Mouse (Mus musculus) liver, adult 2 months (tissue): ENCODE data around the gene Nos1. TPM values are rescaled to one million over a fixed set of nuclear protein-coding genes. Genes with fewer than 3 reads are reported as not detected.
A peak's percentile ranks its signal among the peaks of the same experiment; 100 is the strongest.

ENCODE experiments used
- DNase-seq: peaks from one replicate; pipeline ENCODE4 v3.0.0-alpha.2; 2011; ENCODE audit warnings: low read depth, low spot score; ENCODE audit errors: extremely low read depth
- H3K27ac ChIP-seq: fragments of 200-500 bp; replicated peaks from 2 replicates; pipeline ENCODE4 v1.5.1; 2012; ENCODE audit warnings: low read depth, mild to moderate bottlenecking, control low read depth, inconsistent platforms, low read length; ENCODE audit not compliant: insufficient read depth
- H3K27me3 ChIP-seq: fragments of 200-500 bp; 2 replicates; pipeline ENCODE4 v1.6.1; 2012; ENCODE audit warnings: mild to moderate bottlenecking, moderate library complexity, low read length, inconsistent platforms; ENCODE audit not compliant: control insufficient read depth, insufficient read depth
- H3K36me3 ChIP-seq: fragments of 200-500 bp; 2 replicates; pipeline ENCODE4 v1.6.1; 2012; ENCODE audit warnings: low read length, inconsistent platforms; ENCODE audit not compliant: control insufficient read depth, insufficient read depth
- H3K4me1 ChIP-seq: fragments of 200-500 bp; 2 replicates; pipeline ENCODE4 v1.6.1; 2011; ENCODE audit warnings: low read length; ENCODE audit not compliant: control insufficient read depth, insufficient read depth
- H3K4me3 ChIP-seq: fragments of 200-500 bp; 2 replicates; pipeline ENCODE4 v1.5.1; 2011; ENCODE audit warnings: low read depth, mild to moderate bottlenecking, control low read depth, low read length, moderate library complexity; ENCODE audit not compliant: insufficient read depth
- H3K79me2 ChIP-seq: fragments of 200-500 bp; 2 replicates; pipeline ENCODE4 v1.6.1; 2012; ENCODE audit warnings: inconsistent platforms, mild to moderate bottlenecking, low read length, moderate library complexity; ENCODE audit not compliant: control insufficient read depth, insufficient read depth
- H3K9ac ChIP-seq: fragments of 200-500 bp; 2 replicates; pipeline ENCODE4 v1.6.1; 2012; ENCODE audit warnings: low read depth, mild to moderate bottlenecking, control low read depth, inconsistent platforms, low read length
- CTCF ChIP-seq: fragments of 200-500 bp; IDR thresholded peaks from 2 replicates; pipeline ENCODE4 v1.5.1; 2011; ENCODE audit warnings: low read depth, low read length, control low read depth
- POLR2A ChIP-seq: fragments of 200-500 bp; IDR thresholded peaks from 2 replicates; pipeline ENCODE4 v1.6.1; 2011; ENCODE audit warnings: low read length, control low read depth; ENCODE audit not compliant: insufficient read depth; ENCODE audit errors: extremely low read depth
- WGBS: fragments of 180-500 bp; shearing (Covaris S2); methylation state at CpG from one replicate; pipeline ENCODE4 v1.1.7; 2018; 5-methylcytosine and 5-hydroxymethylcytosine counted together
- polyA plus RNA-seq: library from polyadenylated mRNA; depleted of rRNA; stranded (reverse); fragments of >200 nt; gene quantifications from 2 replicates; pipeline ENCODE4 v1.2.3, GENCODE M21; 2012
- total RNA-seq: library from RNA; depleted of rRNA; stranded (reverse); fragments of >200 nt; gene quantifications from 2 replicates; pipeline ENCODE4 v1.2.3, GENCODE M21; 2014

The Nos1 gene
- total and polyA plus RNA-seq, 2 experiments, result 0.05 to 0.09 TPM

DNA sequence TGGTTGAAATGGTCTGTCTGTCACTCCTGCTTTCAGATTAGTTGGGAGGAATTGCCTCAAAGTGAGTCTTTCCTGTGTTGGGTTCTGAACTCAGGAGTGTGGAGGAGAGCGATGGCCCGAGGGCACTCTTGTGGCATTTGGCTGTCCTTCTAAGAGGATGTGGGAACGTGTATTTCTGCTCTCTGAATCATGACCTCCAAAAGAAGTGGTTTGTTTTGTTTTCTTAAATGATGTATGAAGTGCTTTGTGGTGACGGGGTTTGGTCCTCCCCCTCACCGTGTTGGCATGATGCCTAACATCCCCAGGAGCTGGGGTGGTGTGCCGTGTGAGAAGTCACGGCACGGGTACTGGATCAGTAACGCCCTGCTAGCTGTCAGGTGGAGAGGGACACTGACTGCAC is 207.5 kb downstream of the Nos1 start:
- TF ChIP-seq POLR2A (no peak), CTCF (no peak)
- Histone ChIP-seq H3K9ac (no peak overlapping the region), H3K4me1 (peaks cover 50% of the 10 kb centered on the region), H3K79me2 (peaks cover 8% of the 10 kb centered on the region; the same call in 1 of the 2 replicates), H3K4me3 (no peak overlapping the region), H3K36me3 (peaks cover 34% of the 10 kb centered on the region; the same call in 1 of the 2 replicates), H3K27me3 (no peaks in the 10 kb centered on the region), H3K27ac (no peak overlapping the region)
- 72% methylated on average over 9 of the region's 9 CpGs for WGBS
- no peak for DNase-seq

DNA sequence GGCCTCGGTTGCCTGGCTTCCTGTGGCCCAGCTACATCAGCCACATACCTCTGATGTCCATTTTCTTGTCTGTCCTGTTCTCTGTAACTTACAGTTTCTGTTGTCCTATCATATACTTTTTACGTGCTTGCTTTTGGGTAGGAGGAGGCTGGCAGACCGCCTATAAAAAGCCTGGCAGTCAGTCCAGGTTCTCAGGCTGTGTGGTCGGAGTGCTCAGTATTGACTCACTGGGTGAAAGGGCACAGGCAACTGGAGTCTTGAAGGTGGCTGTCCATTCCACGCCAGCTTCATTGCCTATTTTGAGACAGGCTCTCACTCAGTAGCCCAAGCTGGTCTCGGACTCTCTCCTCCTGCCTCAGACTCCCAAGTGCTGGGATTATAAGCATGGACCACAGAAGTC is 208.9 kb downstream of the Nos1 start:
- WGBS, result 38% methylated on average over 6 of the region's 6 CpGs
- Histone ChIP-seq H3K9ac (no peak overlapping the region), H3K4me1 (peaks cover 48% of the 10 kb centered on the region), H3K36me3 (peaks cover 38% of the 10 kb centered on the region; the same call in 1 of the 2 replicates), H3K79me2 (peaks cover 8% of the 10 kb centered on the region; the same call in 1 of the 2 replicates), H3K4me3 (no peak overlapping the region), H3K27me3 (no peaks in the 10 kb centered on the region), H3K27ac (peak overlapping the region; percentile 12; the same call in 1 of the 2 replicates)
- no peak for TF ChIP-seq POLR2A
- TF ChIP-seq CTCF, result no peak
- DNase-seq, result peak; percentile 81

DNA sequence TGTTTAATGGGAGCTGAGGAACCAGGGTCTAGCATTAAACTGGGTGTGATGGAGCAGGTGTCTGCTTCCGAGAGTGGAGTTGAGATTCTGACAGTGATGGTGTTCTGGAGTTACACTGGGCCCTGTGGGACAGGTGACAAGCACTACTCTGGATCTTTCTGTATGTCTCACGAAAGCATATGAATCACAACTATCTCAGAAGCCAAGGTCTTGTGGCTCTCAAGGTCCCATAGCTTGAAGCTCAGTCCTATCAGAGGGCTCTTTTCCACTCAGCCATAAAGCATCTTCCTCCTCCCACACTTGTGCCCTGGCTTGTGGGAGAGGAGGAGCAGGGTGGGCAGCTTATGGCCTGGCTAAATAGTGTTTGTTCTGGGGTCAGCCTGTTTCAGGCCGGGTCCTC is 210.1 kb downstream of the Nos1 start:
- Histone ChIP-seq H3K36me3 (peaks cover 40% of the 10 kb centered on the region; the same call in 1 of the 2 replicates), H3K4me1 (peaks cover 42% of the 10 kb centered on the region), H3K9ac (no peak overlapping the region), H3K79me2 (peaks cover 8% of the 10 kb centered on the region; the same call in 1 of the 2 replicates), H3K27me3 (no peaks in the 10 kb centered on the region), H3K4me3 (no peak overlapping the region), H3K27ac (no peak overlapping the region)
- no peak for DNase-seq
- TF ChIP-seq POLR2A (no peak), CTCF (no peak)
- WGBS, result 86% methylated on average over 3 of the region's 3 CpGs

DNA sequence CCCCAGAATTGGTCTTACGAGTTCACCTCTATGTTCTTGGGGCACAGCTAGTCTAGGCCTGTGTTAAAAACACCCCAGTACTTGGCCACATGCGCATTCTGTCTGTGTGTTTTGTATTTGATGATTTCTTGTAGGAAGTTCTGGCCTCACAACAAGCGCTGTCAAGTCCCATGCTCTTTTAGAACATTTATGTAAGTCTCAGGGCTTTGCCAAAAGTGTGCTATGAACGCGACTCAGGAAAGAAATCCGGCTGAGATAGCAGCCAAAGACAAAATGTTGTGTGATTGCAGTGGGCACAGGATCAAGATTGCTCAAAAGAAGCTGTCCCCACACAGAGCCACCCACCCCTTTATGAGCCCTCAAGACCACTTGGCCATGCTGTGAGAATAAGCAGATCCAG is 212.7 kb downstream of the Nos1 start:
- peaks cover 40% of the 10 kb centered on the region for H3K4me1 ChIP-seq
- no peak for DNase-seq
- H3K9ac ChIP-seq, result no peak overlapping the region
- WGBS, result 61% methylated on average over 6 of the region's 6 CpGs
- H3K4me3 ChIP-seq, result no peak overlapping the region
- TF ChIP-seq CTCF (no peak), POLR2A (no peak)
- H3K27ac ChIP-seq, result no peak overlapping the region
- H3K36me3 ChIP-seq, result peaks cover 36% of the 10 kb centered on the region; the same call in 1 of the 2 replicates
- H3K27me3 ChIP-seq, result no peaks in the 10 kb centered on the region
- H3K79me2 ChIP-seq, result peaks cover 4% of the 10 kb centered on the region; the same call in 1 of the 2 replicates

DNA sequence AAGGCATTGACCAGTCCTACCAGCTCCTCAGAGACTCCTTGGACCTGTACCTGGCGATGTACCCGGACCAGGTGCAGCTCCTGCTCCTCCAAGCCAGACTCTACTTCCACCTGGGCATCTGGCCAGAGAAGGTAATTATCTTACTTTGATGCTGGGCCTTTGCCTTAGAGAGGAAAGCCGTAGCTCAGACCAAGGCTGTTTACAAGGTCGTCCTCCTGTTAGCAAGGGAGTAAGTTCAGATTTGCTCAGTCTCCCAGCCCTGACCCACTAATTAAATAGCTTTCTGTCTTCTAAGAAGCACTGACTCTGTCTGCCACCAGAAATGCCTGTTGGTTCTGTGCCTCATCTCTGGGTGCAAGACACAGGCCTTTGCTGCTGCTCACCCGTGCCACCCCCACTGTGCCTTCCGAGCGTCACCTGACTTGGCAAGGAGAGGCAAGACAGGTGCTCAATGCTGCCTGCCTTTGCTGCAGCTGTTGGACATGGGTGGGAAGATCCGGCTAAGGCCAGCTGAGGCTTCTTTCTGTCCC is 214.6 kb downstream of the Nos1 start:
- peaks cover 28% of the 10 kb centered on the region for H3K4me1 ChIP-seq
- H3K27ac ChIP-seq, result peak overlapping the region; percentile 13
- no peaks in the 10 kb centered on the region for H3K27me3 ChIP-seq
- DNase-seq, result no peak
- WGBS, result 42% methylated on average over 8 of the region's 8 CpGs
- H3K79me2 ChIP-seq, result no peaks in the 10 kb centered on the region; the same call in 1 of the 2 replicates
- TF ChIP-seq POLR2A (no peak), CTCF (no peak)
- H3K9ac ChIP-seq, result peak overlapping the region; percentile 14; the same call in 1 of the 2 replicates
- H3K4me3 ChIP-seq, result no peak overlapping the region
- H3K36me3 ChIP-seq, result peaks cover 31% of the 10 kb centered on the region; the same call in 1 of the 2 replicates

DNA sequence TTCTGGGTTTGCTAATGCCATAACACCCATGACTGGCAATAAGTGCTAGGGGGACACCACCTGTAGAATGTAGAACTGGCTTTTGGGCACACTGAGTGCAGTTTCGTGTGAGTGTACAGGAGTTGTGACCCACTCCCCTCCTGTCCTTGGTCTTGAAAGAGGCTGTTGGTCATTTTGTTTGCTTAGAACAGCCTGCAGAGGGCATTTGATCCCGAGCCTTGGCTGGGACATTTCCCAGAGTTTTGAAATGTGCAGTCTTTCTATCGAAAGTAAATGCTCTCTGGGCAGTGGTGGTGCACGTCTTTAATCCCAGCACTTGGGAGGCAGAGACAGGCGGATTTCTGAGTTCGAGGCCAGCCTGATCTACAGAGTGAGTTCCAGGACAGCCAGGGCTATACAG is 215.1 kb downstream of the Nos1 start:
- Histone ChIP-seq H3K79me2 (no peaks in the 10 kb centered on the region), H3K4me1 (peaks cover 28% of the 10 kb centered on the region), H3K27me3 (no peaks in the 10 kb centered on the region), H3K27ac (peak overlapping the region; percentile 13), H3K9ac (peak overlapping the region; percentile 14; the same call in 1 of the 2 replicates), H3K4me3 (no peak overlapping the region), H3K36me3 (peaks cover 28% of the 10 kb centered on the region; the same call in 1 of the 2 replicates)
- DNase-seq, result peak; percentile 81
- 34% methylated on average over 6 of the region's 6 CpGs for WGBS
- TF ChIP-seq POLR2A (no peak), CTCF (no peak)
